Mouse (Mus musculus) adrenal gland, adult (tissue): ENCODE results near the gene Pax7.
A peak's percentile ranks its signal among the peaks of the same experiment; 100 is the strongest.

Source experiments
- DNase-seq, 2 experiments: peaks; one replicate each; pipeline ENCODE4 v3.0.0; 2022 to 2023; ENCODE audit warnings: low spot score in 1 of 2; ENCODE audit not compliant: inconsistent age in 2 of 2

The Pax7 gene

GRCm38 (mm10) chr4:139758512-139759340, 74.6 kb downstream of the Pax7 start:
- no peak for DNase-seq

GRCm38 (mm10) chr4:139756931-139757330, 76.4 kb downstream of the Pax7 start:
- no peak for DNase-seq

DNA sequence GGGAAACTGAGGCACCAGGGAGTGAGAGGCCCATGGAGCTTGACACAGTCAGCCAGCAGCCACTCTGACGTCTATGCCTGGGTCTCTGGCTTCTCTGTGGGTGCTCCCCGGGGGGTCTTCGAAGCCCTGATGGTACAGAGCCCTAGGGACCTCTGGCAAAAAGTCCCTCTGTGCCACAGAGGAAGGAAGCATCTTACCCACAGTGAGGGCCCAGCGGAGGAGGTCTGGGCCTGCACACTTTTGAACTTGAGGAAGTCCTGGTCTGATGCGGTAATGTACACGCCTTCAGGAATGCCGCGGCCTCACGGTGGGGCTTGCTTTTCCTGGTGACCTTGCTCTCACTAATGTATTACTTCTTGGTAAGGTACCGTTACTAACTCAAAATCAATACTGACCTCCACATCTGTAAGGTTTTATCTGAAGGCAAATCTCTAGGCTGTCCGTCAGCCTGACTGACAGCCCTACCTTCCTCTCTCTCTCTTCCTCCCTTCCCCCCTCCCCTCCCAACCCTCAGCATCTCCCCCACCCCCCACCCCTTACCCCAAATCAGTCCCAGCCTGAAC, 79.1 kb downstream of the Pax7 start:
- DNase-seq, result no peak

- DNase-seq, result peak; percentile 48 to 57
Observed at GRCm38 (mm10) chr4:139750926-139751325, 82.4 kb downstream of the Pax7 start.

GRCm38 (mm10) chr4:139747190-139747936, 86.0 kb downstream of the Pax7 start:
- no peak for DNase-seq

DNA sequence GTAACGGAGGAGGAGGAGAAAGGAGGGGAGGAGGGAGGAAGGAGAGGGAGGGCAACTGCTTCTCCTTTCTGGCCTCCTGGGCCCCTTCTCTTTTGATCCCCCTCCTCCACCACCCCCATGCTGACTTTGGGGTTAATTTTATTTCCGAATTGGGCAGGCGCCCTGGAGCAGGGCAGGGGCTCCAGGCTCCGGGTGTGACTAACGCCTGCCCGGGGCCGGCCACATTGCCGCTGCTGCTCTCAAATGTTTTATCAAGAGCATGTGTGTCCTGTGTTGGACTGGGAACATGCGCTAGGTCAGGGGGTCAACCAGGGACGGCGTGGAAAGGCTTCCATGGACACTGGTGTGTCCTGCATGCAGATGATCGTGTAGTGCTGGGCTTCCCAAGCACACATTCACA, 87.2 kb downstream of the Pax7 start:
- no peak for DNase-seq

- DNase-seq, result no peak
Observed at GRCm38 (mm10) chr4:139744765-139745395, 88.4 kb downstream of the Pax7 start.

GRCm38 (mm10) chr4:139743626-139744025, 89.7 kb downstream of the Pax7 start:
- no peak for DNase-seq

DNA sequence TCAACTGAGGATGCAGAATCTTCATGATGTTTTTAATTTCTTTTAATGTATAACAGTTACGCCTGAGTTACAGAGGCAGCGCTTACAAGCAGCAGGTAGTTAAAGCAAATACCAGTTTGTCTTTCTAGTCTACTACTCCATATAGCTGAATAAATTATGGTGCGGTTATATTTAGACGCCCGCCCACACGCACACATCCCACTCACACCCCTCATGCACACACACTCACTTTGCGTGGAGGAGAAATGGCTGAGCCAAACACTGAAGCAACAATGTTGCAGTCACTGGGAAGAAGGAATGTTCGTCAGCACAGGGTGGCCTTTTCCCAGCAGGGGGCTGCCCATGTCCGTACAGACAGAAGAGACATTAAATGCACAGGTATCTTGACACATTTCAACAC, 96.3 kb downstream of the Pax7 start:
- no peak for DNase-seq

DNA sequence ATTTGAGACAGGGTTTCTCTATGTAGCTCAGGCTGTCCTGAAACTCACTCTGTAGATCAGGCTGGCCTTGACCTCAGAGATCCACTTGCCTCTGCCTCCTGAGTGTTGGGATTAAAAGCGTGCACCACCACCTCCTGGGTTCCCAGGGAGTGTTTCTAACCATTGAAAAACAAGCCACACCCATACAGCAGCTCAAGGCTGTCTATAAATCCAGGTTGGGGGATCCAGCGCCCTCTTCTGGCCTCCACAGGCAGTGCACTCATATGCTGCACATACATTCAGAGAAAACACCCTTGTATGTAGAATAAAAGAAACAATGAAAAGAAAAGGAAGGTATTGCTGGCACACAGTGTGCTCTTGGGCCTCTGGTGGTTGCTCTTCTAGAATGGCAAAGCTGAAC, 106.2 kb downstream of the Pax7 start:
- no peak for DNase-seq

GRCm38 (mm10) chr4:139725421-139725820, 107.9 kb downstream of the Pax7 start:
- DNase-seq, result no peak

- no peak for DNase-seq
Observed at GRCm38 (mm10) chr4:139724296-139724695, 109.0 kb downstream of the Pax7 start.

- DNase-seq, result no peak
Observed at GRCm38 (mm10) chr4:139718978-139719377, 114.3 kb downstream of the Pax7 start.

DNA sequence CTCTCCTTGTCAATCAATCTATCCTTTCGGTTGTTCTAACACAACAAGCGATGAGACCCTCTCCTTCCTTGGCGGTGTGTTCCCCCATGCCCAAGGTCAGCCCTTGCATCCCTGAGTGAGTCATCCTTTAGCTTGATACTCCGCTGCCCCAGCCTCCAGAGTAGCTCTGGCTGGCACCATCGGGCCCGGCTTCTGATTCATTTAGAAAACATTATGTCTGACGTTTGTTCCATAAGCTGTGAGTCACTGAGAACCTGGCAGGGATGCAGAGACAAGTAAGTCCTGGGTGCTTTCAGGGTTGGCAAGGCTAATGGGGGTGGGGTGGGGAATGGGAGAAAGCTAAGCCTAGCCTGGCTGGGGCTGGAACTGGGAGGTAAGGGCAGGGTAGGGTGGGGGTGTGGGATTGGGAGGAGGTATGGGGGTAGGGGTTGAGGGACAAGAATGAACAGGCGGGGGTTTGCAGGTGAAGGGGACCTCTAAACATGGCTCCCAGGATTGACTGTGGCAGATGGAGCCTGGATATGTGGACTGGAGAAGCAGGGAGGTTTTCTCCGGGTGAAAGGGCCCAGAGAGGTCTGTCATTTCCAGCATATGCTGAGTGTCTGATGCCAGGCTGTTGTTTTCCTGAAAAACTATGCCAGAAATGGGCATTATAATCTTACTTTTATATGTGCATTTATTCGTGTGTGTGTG, 116.7 kb downstream of the Pax7 start:
- DNase-seq, result peak; percentile 91 to 94

- DNase-seq, result peak in 1 of 2 experiments; percentile 11
Observed at GRCm38 (mm10) chr4:139715241-139715932, 117.9 kb downstream of the Pax7 start.

DNA sequence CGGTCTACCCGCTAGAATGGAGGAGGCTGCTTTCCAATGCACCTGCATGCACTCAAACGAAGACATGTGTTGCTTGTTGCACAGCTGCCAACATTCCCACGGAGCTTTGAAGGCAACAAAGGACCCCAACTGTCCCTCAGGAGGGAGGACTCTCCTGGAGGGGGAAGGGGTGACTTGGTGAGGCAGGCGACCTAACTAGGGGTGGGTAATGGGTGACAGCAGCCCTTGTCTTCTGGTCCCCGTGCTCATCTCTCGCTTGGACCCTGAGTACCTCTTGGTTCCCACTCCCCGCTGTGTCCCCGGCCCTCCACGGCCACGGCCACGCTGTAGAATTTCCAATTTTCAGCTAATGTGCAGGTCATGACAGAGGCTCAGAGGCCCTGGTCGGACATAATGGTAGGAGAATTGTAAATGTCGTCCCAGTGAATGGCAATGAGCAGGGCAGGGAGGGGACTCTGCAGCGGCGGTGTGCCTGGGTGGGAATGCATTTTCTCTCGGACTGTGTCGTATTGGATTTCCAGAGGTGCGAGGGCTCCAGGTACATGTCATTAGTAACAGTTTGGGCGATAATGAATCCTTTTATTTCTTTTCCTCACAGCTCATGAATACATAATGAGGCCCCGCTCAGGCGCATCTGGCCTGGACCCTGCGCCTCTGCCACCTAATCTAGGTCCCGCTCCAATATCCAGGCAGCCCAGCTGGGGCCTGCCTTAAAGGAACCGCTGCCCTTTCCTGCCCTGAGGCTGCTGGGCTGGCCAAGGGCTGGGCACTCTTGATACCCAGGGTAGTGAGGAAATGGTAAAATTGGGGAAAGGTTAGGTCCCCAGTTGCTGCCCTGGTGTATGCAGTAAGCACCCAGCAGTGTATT, 122.6 kb downstream of the Pax7 start:
- no peak for DNase-seq

DNA sequence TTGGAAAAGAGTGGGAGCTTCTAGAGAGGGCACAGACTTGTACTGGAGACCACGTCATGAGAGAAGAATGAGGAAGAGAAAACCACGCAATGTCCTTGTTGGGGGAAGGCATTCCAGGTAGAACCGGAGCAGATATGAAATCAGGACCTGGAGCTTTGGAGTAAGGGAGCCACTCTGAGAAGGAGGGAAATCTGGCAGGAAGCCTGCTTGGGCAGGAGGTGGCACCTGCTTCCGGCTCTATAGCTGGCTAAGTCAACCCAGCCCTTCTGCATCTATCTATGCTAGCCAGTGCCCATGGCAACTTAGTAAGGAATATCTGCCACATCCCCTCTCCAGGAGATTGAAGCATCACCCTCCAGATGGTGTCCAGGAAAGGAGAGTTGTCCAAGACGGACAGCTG, 127.3 kb downstream of the Pax7 start:
- DNase-seq, result no peak

GRCm38 (mm10) chr4:139703468-139703867, 129.9 kb downstream of the Pax7 start:
- no peak for DNase-seq

DNA sequence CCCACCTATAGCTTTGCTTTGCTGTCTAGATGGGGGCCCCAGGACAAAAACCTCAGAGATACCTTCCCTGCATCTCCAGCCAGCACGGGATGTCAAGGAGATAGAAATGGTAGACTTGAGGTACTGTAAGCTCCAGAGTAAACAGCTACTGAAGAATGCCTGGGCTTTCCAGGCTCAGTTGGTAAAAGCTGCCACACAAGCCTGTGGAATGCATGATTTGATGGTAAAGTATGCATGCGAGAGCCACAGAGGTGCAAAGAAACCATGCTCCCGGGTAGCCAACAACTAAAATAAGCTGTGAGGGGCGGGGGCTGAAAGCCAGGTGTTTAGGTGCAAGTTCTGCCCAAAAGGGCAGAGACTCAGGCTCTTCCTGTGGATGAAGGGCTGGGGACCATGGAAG, 130.4 kb downstream of the Pax7 start:
- no peak for DNase-seq
